Mouse (Mus musculus) erythroblast, embryonic 14.5 days (primary cell): Measurements from ENCODE around the gene Rasa2. TPM values are rescaled to one million over a fixed set of nuclear protein-coding genes. Genes with fewer than 3 reads are reported as not detected.

ENCODE experiments used
- H3K27me3 ChIP-seq: 2 replicates; pipeline ENCODE4 v1.6.1; 2012; ENCODE audit warnings: inconsistent platforms; ENCODE audit not compliant: control insufficient read depth
- H3K36me3 ChIP-seq: 2 replicates; pipeline ENCODE4 v1.6.1; 2012; ENCODE audit warnings: mild to moderate bottlenecking, inconsistent platforms; ENCODE audit not compliant: control insufficient read depth
- H3K4me1 ChIP-seq: 2 replicates; pipeline ENCODE4 v1.6.1; 2012; ENCODE audit warnings: inconsistent platforms; ENCODE audit not compliant: control insufficient read depth
- H3K4me3 ChIP-seq: replicated peaks from 2 replicates; pipeline ENCODE3; 2012; ENCODE audit warnings: moderate library complexity, mild to moderate bottlenecking, inconsistent platforms
- H3K9me3 ChIP-seq: 2 replicates; pipeline ENCODE4 v1.6.1; 2012; ENCODE audit warnings: low read length, inconsistent platforms, mixed read lengths; ENCODE audit not compliant: control insufficient read depth
- GATA1 ChIP-seq: IDR thresholded peaks from 2 replicates; pipeline ENCODE4 v1.6.1; 2012; ENCODE audit warnings: low read length, inconsistent platforms, mixed read lengths
- TAL1 ChIP-seq: IDR thresholded peaks from 3 replicates; pipeline ENCODE4 v1.6.1; 2012; ENCODE audit warnings: low read length, inconsistent platforms, mixed read lengths
- polyA plus RNA-seq: library from polyadenylated mRNA; stranded (reverse); fragments of >175 nt; gene quantifications from 2 replicates; pipeline ENCODE4 v1.2.3, GENCODE M21; 2012

The Rasa2 gene
- polyA plus RNA-seq, 1 experiment, result not detected

GRCm38 (mm10) chr9:96632073-96632690, 765 bp upstream of the Rasa2 start:
- Histone ChIP-seq H3K4me1 (peaks cover 38% of the 10 kb centered on the region), H3K27me3 (peaks cover 66% of the 10 kb centered on the region), H3K4me3 (peak overlapping the region; percentile 74), H3K9me3 (no peaks in the 10 kb centered on the region), H3K36me3 (no peaks in the 10 kb centered on the region)
- TF ChIP-seq GATA1 (no peak), TAL1 (no peak)

- H3K4me1 ChIP-seq, result peaks cover 39% of the 10 kb centered on the region
- no peaks in the 10 kb centered on the region for H3K9me3 ChIP-seq
- TF ChIP-seq GATA1 (no peak), TAL1 (no peak)
- H3K36me3 ChIP-seq, result no peaks in the 10 kb centered on the region
- H3K27me3 ChIP-seq, result peaks cover 63% of the 10 kb centered on the region
- peak overlapping the region; percentile 74 for H3K4me3 ChIP-seq
These were observed 637 bp downstream of the Rasa2 start for GRCm38 (mm10) chr9:96630571-96631388.

GRCm38 (mm10) chr9:96629151-96629550, 2.3 kb downstream of the Rasa2 start:
- Histone ChIP-seq H3K36me3 (no peaks in the 10 kb centered on the region), H3K27me3 (peaks cover 58% of the 10 kb centered on the region), H3K9me3 (no peaks in the 10 kb centered on the region), H3K4me3 (no peak overlapping the region), H3K4me1 (peaks cover 43% of the 10 kb centered on the region)
- TF ChIP-seq TAL1, result no peak

- H3K4me1 ChIP-seq, result peaks cover 43% of the 10 kb centered on the region
- no peaks in the 10 kb centered on the region for H3K9me3 ChIP-seq
- H3K4me3 ChIP-seq, result no peak overlapping the region
- TF ChIP-seq GATA1 (no peak), TAL1 (no peak)
- H3K36me3 ChIP-seq, result no peaks in the 10 kb centered on the region
- peaks cover 43% of the 10 kb centered on the region for H3K27me3 ChIP-seq
These were observed 3.8 kb downstream of the Rasa2 start for GRCm38 (mm10) chr9:96627557-96628085.

GRCm38 (mm10) chr9:96627042-96627441, 4.4 kb downstream of the Rasa2 start:
- no peaks in the 10 kb centered on the region for H3K36me3 ChIP-seq
- peaks cover 37% of the 10 kb centered on the region for H3K27me3 ChIP-seq
- peaks cover 40% of the 10 kb centered on the region for H3K4me1 ChIP-seq
- no peaks in the 10 kb centered on the region for H3K9me3 ChIP-seq
- H3K4me3 ChIP-seq, result no peak overlapping the region
- TF ChIP-seq GATA1, result no peak
- TF ChIP-seq TAL1, result no peak

- Histone ChIP-seq H3K4me3 (no peak overlapping the region), H3K9me3 (no peaks in the 10 kb centered on the region), H3K36me3 (no peaks in the 10 kb centered on the region), H3K27me3 (no peaks in the 10 kb centered on the region), H3K4me1 (no peaks in the 10 kb centered on the region; the same call in 1 of the 2 replicates)
- TF ChIP-seq GATA1 (no peak), TAL1 (no peak)
These were observed 12.8 kb downstream of the Rasa2 start for GRCm38 (mm10) chr9:96618448-96619176.

- H3K36me3 ChIP-seq, result peaks cover 9% of the 10 kb centered on the region
- peaks cover 7% of the 10 kb centered on the region for H3K4me1 ChIP-seq
- no peaks in the 10 kb centered on the region for H3K9me3 ChIP-seq
- H3K4me3 ChIP-seq, result no peak overlapping the region
- H3K27me3 ChIP-seq, result no peaks in the 10 kb centered on the region
- TF ChIP-seq TAL1, result no peak
- TF ChIP-seq GATA1, result no peak
These were observed 19.1 kb downstream of the Rasa2 start for GRCm38 (mm10) chr9:96612297-96612696.

- TF ChIP-seq TAL1 (no peak), GATA1 (no peak)
- Histone ChIP-seq H3K36me3 (peaks cover 9% of the 10 kb centered on the region), H3K9me3 (no peaks in the 10 kb centered on the region), H3K4me3 (no peak overlapping the region), H3K27me3 (no peaks in the 10 kb centered on the region), H3K4me1 (peaks cover 7% of the 10 kb centered on the region)
These were observed 19.6 kb downstream of the Rasa2 start for GRCm38 (mm10) chr9:96611693-96612293.
